Mouse (Mus musculus) cerebellum, postnatal 4 days (tissue): ENCODE results near the gene Ephb2.

Source experiments
- DNase-seq, 2 experiments: peaks; one replicate each; pipeline ENCODE4 v3.0.0; 2022; ENCODE audit warnings: low spot score in 2 of 2, mixed read lengths in 1 of 2

The Ephb2 gene

DNA sequence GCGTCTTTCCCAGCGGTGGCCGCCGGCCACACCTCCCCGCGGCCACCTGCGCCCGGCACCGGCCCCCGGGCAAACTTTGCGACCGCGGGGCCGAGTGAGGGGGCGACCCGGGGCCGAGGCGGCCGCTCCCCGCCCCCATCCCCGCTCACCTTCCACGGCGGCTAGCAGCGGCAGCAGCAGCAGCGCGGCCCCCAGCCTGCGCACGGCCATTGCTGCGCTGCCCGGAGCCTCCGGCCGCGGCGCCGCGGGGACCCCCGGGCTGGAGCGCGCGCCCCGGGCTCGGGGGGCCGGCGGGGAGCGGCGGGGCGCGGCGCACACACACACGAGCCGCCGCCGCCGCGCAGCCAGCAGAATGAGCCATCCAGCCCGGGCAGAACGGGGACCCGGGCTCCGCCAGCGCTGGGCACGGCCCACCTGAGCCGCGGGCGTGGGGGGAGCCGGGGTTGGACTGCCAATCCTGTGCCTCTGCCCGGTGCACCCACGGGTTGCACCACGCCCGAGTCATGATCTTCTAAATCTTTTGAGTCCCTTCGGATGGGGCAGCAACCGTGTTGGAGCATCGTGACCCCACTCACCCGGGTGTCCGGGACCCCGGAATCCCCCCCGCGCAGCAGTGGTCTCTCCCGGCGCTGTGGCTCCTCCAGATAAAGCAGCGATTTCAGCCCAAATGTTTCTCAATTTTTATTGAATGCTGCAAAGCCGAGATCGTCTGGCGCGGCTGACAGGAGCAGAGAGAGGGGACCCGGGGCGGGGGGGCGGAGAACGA lies at the start of gene Ephb2:
Gene Ephb2, minus strand, starts transcription at position 368 of the 766 bp plus-strand sequence.
- DNase-seq = peak; percentile 67 to 80

DNA sequence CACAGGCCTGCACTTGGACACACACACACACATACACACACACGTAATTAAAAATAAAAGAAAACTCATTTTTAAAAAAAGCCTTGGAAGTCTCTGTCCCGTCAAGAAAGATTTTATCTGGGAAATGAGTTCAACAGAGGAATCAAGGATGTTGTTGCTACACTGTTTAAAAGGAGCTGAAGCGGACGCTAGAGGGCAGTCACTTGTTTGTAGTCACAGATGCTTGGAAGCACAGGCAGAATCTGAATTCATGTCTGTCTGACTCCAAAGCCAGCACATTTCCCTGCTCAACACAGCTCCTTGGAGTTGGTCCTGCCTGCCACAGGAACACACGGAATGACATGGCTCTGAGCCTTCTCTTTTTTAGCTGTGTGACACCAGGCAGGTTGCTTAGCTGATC lies 42.8 kb upstream of the Ephb2 start:
- no peak for DNase-seq

DNA sequence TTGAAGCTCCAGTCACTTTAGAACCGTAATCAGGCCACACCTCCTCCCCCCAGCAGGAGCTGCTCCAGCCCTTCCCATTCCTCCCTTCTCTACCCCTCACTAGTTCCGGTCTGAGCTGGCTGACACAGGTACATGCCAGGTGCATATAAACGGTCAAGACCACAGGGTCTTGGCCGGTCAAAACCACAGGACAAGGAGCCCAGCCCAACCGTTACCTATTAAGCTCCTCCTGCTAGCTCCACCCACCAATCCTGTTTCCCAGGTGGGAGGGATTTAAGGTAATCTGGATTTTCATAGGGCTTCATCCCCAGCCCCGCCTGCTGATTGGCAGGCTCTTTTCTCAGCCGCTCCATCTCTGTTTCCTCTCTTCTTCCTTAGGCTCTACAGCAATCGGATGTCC lies 42.4 kb upstream of the Ephb2 start:
- no peak for DNase-seq

DNA sequence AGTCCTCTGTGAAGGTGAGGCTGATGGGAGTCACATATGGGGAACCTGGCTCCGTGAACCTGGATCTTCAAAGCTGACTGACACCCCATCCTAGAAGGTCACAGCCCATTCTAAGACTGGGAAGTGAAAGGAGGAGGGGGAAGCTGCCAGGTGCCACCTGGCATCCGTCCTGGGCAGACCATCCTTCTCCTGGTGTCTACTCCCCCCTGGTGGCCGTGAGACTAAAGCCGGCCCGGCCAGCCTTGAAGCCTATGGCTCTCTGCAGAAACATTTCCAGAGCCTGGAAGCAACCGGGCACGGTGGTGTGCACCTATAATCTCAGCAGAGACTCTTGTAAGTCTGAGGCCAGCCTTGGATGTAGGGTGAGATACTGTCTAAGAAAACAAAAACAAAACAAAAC lies 41.2 kb upstream of the Ephb2 start:
- peak; percentile 68 to 84 for DNase-seq

DNA sequence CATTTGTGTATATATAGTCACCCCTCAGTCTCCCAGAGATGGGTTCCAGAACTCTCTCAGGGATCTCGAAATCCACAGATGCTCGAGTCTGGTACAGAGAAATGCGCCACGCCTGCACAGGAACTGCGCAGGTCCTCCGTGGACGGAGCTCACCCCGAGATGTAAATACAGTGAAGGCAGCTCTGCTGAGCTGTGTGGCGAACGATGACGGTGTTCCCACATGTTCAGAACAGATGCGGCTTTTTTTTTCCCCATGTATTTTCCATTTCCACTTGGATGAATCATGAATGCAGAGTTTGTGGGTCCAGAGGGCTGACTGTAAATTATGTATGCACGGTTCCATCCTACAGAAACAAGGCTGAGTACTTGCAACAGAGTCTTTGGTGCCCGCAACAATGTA lies 39.2 kb upstream of the Ephb2 start:
- no peak for DNase-seq

- DNase-seq = no peak
Observed at GRCm38 (mm10) chr4:136868371-136868770, 32.6 kb upstream of the Ephb2 start.

GRCm38 (mm10) chr4:136867690-136868345 lies 32.0 kb upstream of the Ephb2 start:
- peak in 1 of 2 experiments; percentile 64 for DNase-seq

- no peak for DNase-seq
Observed at GRCm38 (mm10) chr4:136865531-136865930, 29.7 kb upstream of the Ephb2 start.

DNA sequence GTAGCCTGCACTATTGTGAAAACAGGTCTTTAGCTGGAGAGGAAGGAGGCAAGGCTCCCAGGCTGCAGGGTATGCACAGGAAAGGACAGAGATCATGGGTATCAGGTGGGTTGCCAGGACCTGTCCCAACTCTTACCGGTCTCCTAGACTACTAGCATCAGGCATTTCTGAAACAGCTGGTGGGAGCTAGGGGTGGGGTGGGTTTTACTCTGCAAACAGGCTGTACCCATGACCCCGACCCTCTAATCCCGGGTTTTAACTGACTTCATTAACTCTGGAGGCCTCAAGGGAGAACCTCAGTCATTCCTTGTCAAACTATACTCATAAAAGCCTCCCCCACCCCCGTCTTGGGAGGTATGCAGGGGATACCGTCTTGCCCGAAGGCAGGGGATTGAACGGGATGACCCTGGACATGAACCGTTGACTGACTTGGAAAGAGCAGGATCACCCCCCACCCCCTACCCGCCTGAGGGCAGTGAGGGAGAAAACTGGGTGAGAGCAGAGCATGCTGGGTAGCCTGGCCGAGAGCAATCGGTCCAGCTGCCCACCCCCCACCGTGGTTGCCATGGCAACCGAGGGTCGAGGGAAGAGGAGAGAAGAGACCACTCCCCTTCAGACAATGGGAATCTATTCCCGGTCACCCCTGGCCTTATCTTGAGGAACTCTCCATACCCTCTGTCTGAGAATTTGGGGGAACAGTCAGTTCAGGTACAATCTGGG lies 29.1 kb upstream of the Ephb2 start:
- peak; percentile 40 to 82 for DNase-seq

DNA sequence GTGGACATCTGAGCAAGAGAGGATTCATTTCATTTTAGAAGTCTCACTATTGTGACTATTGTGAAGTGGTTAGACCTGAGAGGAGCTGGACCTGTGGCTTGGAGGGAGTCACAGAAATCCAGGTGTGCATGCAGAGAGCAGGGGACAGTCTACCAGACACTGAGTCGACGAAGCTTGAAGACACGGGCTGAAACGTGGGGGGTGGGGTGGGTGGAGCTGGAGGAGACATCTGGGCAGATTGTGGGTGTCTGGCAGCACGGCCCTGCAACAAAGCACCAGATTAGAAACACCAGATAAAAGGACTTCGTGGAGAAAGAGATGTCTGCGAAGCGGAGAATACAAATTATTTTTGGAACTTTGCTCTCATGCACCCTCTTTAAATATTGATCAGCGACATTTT lies 27.7 kb upstream of the Ephb2 start:
- no peak for DNase-seq

- no peak for DNase-seq
Observed at GRCm38 (mm10) chr4:136862411-136862810, 26.6 kb upstream of the Ephb2 start.

- DNase-seq = peak in 1 of 2 experiments; percentile 28
Observed at GRCm38 (mm10) chr4:136861806-136862205, 26.0 kb upstream of the Ephb2 start.

DNA sequence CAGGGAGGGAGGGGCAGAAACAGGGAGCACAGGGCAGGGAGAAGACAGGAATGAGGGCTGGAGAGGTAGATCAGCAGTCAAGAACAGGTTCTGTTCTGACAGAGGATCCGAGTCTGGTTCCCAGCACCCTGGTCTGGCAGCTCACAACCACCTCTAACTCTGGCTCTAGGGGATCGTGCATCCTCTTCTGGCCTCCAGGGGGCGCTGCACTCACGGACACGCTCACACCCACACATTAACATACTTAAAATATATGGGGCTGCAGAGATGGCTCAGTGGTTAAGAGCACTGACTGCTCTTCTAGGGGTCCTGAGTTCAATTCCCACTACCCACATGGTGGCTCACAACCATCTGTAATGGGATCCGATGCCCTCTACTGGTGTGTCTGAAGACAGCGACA lies 24.2 kb upstream of the Ephb2 start:
- DNase-seq = no peak

GRCm38 (mm10) chr4:136855081-136855480 lies 19.3 kb upstream of the Ephb2 start:
- DNase-seq = peak in 1 of 2 experiments; percentile 49

GRCm38 (mm10) chr4:136852989-136853388 lies 17.2 kb upstream of the Ephb2 start:
- no peak for DNase-seq

DNA sequence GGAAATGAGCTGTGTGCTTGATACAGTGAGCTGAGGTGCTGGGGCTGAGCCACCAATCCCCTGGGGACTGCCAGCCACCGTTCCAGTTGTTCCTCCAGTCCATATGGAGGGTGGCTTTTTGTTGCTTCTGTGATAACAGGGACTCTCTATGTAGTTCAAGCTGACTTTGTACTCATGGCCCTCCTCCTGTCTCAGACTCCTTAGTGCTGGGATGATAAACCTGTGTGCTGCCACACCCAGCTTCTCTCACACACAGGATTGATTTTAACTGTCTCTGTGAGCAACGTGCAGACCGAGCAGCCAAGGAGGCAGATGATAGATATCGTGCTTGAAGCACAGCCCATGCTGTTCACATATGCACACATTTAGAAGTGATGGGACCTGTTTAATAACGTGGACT lies 16.3 kb upstream of the Ephb2 start:
- no peak for DNase-seq

DNA sequence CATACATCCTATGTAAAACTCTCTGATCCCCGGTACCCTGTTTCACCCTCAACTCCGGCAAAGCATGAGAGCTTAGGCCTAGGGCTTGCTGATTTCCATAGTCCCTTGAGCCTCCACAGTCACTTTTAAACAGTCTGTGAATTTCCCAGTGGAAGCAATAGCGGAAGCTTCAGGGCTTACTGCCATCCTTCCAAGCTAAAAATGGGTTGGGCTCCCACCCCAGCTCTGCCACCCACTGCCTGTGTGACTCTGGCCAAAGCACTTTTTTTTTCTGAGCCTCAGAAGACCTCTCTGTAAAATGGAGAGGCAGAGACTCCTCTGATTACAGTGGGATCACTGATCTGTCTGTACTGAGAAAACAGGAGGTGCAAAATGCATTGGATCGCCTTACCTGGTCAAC lies 12.8 kb upstream of the Ephb2 start:
- DNase-seq = no peak

GRCm38 (mm10) chr4:136847166-136847565 lies 11.4 kb upstream of the Ephb2 start:
- DNase-seq = no peak

- no peak for DNase-seq
Observed at GRCm38 (mm10) chr4:136842802-136843201, 7.0 kb upstream of the Ephb2 start.

DNA sequence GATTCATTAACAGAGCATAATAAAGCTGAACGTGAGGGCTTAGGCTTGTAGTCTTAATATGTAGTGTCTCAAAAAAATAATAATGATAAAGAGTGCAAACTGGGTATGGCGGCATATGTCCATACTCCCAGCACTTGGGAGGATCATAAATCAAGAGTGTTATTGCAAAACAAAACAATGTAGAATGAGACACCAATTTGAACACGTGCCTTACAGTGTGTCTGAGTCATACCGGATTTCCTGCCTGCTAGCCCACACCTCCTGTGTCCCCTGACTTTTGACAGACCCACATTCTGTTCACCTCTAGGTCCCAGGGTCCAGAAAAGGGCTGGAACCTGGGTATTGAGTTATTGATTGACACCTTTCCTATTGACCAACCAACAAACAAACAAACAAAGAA lies 6.2 kb upstream of the Ephb2 start:
- no peak for DNase-seq

DNA sequence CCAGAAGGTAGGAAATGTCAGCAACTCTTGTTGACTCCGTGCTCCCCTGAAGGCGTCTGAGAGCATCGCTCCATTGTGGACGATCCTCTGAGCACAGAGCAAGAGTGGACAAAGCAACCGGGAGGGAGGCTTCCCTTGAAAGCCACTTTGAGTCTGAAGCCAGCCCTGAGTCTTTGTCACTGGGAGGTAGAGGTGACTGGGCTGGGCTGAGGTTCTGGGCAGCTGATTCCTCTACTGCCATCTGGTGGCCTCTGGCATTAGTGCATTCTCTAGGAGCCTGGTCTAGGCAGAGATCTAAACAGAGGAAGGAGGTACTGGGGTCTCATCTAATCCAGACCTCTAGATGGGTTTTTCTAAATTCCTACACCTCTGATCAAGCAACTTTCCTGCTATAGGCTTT lies 5.3 kb upstream of the Ephb2 start:
- peak; percentile 85 to 92 for DNase-seq

DNA sequence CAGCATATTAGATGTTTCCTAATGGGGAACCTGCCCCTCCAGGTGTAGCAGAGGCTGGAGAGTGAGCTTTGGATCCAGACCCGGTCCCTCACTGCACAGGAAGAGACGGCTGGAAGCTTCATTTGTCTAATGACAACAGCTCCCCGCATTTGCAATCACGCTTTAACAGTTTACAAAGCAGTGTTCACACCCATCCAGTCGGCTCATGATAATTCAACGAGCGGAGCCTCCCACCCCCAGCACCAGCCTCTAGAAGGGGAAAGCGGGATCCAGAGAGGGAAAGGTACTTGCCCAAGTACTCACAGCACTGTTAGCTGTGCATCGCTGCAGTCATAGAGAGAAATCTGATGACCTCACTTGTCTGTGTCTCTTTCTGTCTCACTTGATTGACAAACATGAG lies 2.7 kb upstream of the Ephb2 start:
- no peak for DNase-seq

- no peak for DNase-seq
Observed at GRCm38 (mm10) chr4:136838026-136838425, 2.2 kb upstream of the Ephb2 start.
